Mouse (Mus musculus): ENCODE results near the gene Psma4. TPM values are rescaled to one million over a fixed set of nuclear protein-coding genes. Genes with fewer than 3 reads are reported as not detected.

Psma4 gene
- polyA plus RNA-seq, 1 experiment from 2014 or later = 336 TPM

Other genes starting within 250 kb of the Psma4 start
- gene Wdr61, start 216.3 kb upstream of the Psma4 start, polyA plus RNA-seq (2014; fragmentation: Nextera tagmentation; extraction: Ambion mirVana) = 162 and 192 TPM in 2 replicates
- 103 and 140 TPM in 2 replicates for gene Crabp1, start 186.0 kb upstream of the Psma4 start, polyA plus RNA-seq (2014; fragmentation: Nextera tagmentation; extraction: Ambion mirVana)
- 26.7 and 49.9 TPM in 2 replicates for gene Ireb2, start 87.0 kb upstream of the Psma4 start, polyA plus RNA-seq (2014; fragmentation: Nextera tagmentation; extraction: Ambion mirVana)
- gene Hykk, start 33.5 kb upstream of the Psma4 start, polyA plus RNA-seq (2014; fragmentation: Nextera tagmentation; extraction: Ambion mirVana) = 2.7 and 5.1 TPM in 2 replicates
- 0.80 and 1.4 TPM in 2 replicates for gene AY074887, start 208 bp downstream of the Psma4 start, polyA plus RNA-seq (2014; fragmentation: Nextera tagmentation; extraction: Ambion mirVana)
- 0.17 and 0.72 TPM in 2 replicates for gene Chrna5, start 30.1 kb downstream of the Psma4 start, polyA plus RNA-seq (2014; fragmentation: Nextera tagmentation; extraction: Ambion mirVana)
- gene Chrna3, start 75.8 kb downstream of the Psma4 start, polyA plus RNA-seq (2014; fragmentation: Nextera tagmentation; extraction: Ambion mirVana) = 0.14 and 0.15 TPM in 2 replicates
- 0.77 and 1.6 TPM in 2 replicates for gene Chrnb4, start 98.0 kb downstream of the Psma4 start, polyA plus RNA-seq (2014; fragmentation: Nextera tagmentation; extraction: Ambion mirVana)
- gene Ube2q2, start 198.1 kb downstream of the Psma4 start, polyA plus RNA-seq (2014; fragmentation: Nextera tagmentation; extraction: Ambion mirVana) = 37.6 and 40.8 TPM in 2 replicates

Data from kidney, embryonic 14.5 days (tissue).